Mouse (Mus musculus): ENCODE data around the gene Catsperg1. TPM values are rescaled to one million over a fixed set of nuclear protein-coding genes. Genes with fewer than 3 reads are reported as not detected.
A peak's percentile ranks its signal among the peaks of the same experiment; 100 is the strongest.
"Not testable (repeated sequence)": the region's sequence is repeated elsewhere in the genome, so short reads cannot be mapped to it uniquely, and the experiment has no call there.

Gene Catsperg1
- 1 to 10 TPM; 2.0 TPM for total RNA-seq (2021)
- long read RNA-seq, experiment 1, partial matches to known transcripts, result 0 of 1 reads
- long read RNA-seq, experiment 1, other reads (novel, unspliced or antisense), result 1 of 1 reads
- long read RNA-seq, experiment 2, partial matches to known transcripts, result 0 of 3 reads
- long read RNA-seq, experiment 2, other reads (novel, unspliced or antisense), result 3 of 3 reads

GRCm38 (mm10) chr7:29213675-29214082 lies at the start of gene Catsperg1:
Catsperg1 (minus strand) TSS chr7:29214035.
- no peak for DNase-seq (ENCODE audit: low spot score in 2 of 2)

GRCm38 (mm10) chr7:29262151-29262550 lies 48.3 kb upstream of the Catsperg1 start:
- DNase-seq (ENCODE audit: low spot score in 2 of 2), result no peak

GRCm38 (mm10) chr7:29259781-29260730 lies 46.2 kb upstream of the Catsperg1 start:
- DNase-seq (ENCODE audit: low spot score in 2 of 2), result no peak

GRCm38 (mm10) chr7:29257368-29257767 lies 43.5 kb upstream of the Catsperg1 start:
- DNase-seq (ENCODE audit: low spot score in 2 of 2), result no peak

GRCm38 (mm10) chr7:29255875-29256274 lies 42.0 kb upstream of the Catsperg1 start:
- no peak for DNase-seq (ENCODE audit: low spot score in 2 of 2)

GRCm38 (mm10) chr7:29253842-29254241 lies 40.0 kb upstream of the Catsperg1 start:
- DNase-seq (ENCODE audit: low spot score in 2 of 2), result no peak

GRCm38 (mm10) chr7:29251166-29251565 lies 37.3 kb upstream of the Catsperg1 start:
- no peak for DNase-seq (ENCODE audit: low spot score in 2 of 2)

- DNase-seq (ENCODE audit: low spot score in 2 of 2), result peak; percentile 15 to 18
Measured at GRCm38 (mm10) chr7:29248261-29248841, 34.5 kb upstream of the Catsperg1 start, which contains the start of gene 2200002D01Rik. 2200002D01Rik (minus strand) TSS chr7:29248466.

- no peak for DNase-seq (ENCODE audit: low spot score in 2 of 2)
Measured at GRCm38 (mm10) chr7:29247706-29248105, 33.9 kb upstream of the Catsperg1 start.

GRCm38 (mm10) chr7:29247314-29247700 lies 33.5 kb upstream of the Catsperg1 start:
- peak; percentile 59 to 71 for DNase-seq (ENCODE audit: low spot score in 2 of 2)

GRCm38 (mm10) chr7:29246619-29247313 lies 32.9 kb upstream of the Catsperg1 start:
- no peak for DNase-seq (ENCODE audit: low spot score in 2 of 2)

GRCm38 (mm10) chr7:29246015-29246414 lies 32.2 kb upstream of the Catsperg1 start:
- no peak for DNase-seq (ENCODE audit: low spot score in 2 of 2)

GRCm38 (mm10) chr7:29244732-29245416 lies 31.0 kb upstream of the Catsperg1 start:
- DNase-seq (ENCODE audit: low spot score in 2 of 2), result no peak

- DNase-seq (ENCODE audit: low spot score in 2 of 2), result peak; percentile 93 to 94
Measured at GRCm38 (mm10) chr7:29238019-29238967, 24.5 kb upstream of the Catsperg1 start, which contains the start of gene Yif1b. Yif1b (plus strand) TSS chr7:29238329.

GRCm38 (mm10) chr7:29237596-29237995 lies 23.8 kb upstream of the Catsperg1 start:
- not testable (repeated sequence) for DNase-seq (ENCODE audit: low spot score in 2 of 2)

- DNase-seq (ENCODE audit: low spot score in 2 of 2), result no peak
Measured at GRCm38 (mm10) chr7:29236593-29236992, 22.8 kb upstream of the Catsperg1 start.

GRCm38 (mm10) chr7:29234661-29235060 lies 20.8 kb upstream of the Catsperg1 start:
- no peak for DNase-seq (ENCODE audit: low spot score in 2 of 2)

- no peak for DNase-seq (ENCODE audit: low spot score in 2 of 2)
Measured at GRCm38 (mm10) chr7:29233745-29234144, 19.9 kb upstream of the Catsperg1 start.

GRCm38 (mm10) chr7:29232247-29233013 lies 18.6 kb upstream of the Catsperg1 start, which contains the start of gene Kcnk6:
Kcnk6 (minus strand) TSS chr7:29232515.
- DNase-seq (ENCODE audit: low spot score in 2 of 2), result no peak

Data from adrenal gland, postnatal 4 days (tissue).